Mouse (Mus musculus) CD8-positive naive resting alpha-beta T cell, adult 2 months (primary cell): ENCODE measurements at regions not wholly inside any gene's neighbourhood (a gene's known extent, or its start where the extent isn't known, plus 50 kb on each side); places are given as distances from the start of the nearest gene placed in this dataset.

Experiments used
- DNase-seq, 2 experiments: peaks; one replicate each; pipeline ENCODE4 v3.0.0; 2022; ENCODE audit warnings: low read depth in 2 of 2, low spot score in 2 of 2

DNA sequence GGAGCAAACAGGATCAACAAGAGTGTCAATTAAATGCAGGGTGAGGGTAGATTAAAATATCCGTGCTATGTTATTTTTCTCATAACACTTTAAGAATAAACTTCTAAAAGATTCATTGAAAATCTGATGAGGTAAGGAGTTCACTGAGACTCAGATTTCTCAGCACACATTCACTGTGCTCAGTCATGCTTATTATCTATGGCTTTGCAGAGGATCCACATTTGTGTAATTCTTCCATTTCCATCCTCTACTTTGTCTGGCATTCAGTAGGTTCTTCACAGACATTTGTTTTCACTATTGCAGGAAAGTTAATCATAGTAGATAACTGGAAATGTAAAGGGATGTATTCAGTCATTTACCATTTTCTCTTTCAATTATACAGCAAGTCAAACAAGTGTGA, 131.8 kb downstream of the Gm9733 start:
- no peak for DNase-seq

DNA sequence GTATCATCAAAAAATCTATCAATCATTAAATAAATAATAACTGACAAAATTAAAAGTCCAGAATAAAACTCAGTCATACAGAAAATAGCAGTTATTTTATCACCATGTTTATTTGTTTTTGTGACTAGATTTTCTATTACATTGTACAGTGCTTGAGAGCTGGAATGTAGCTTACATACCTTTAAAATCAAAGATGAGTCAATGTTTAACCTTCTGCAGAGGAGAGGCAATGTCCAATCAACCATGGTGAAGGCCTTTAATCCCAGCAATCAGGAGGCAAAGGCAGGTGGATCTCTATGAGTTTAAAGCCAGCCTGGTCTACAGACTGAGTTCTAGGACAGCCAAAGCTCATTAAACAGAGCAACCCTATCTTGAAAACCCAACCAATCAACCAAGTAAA, 131.1 kb downstream of the Gm9733 start:
- DNase-seq = no peak

DNA sequence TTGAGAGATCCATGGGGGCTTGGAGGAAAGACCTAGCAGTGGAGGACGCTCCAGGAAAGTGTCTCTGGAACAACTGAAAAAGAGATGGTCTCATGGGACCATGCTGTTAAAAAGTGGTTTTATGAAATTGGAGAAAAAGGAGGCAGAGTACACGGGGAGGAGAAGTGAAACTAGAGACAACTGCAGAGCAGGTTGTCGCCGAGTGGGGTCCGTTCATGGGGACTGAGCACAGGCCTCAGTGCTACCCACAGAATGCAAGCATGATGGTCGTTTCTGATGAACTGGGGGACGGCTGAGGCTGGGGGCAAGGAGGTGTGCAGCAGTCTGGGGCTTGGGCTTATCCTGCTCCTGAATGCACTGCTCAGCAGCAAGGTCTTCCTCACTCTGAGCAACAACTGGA, 129.3 kb downstream of the Gm9733 start:
- no peak for DNase-seq

- DNase-seq = no peak
Measured at GRCm38 (mm10) chr3:15205266-15206229, 126.6 kb downstream of the Gm9733 start.

- DNase-seq = no peak
Measured at GRCm38 (mm10) chr3:15212357-15212756, 119.7 kb downstream of the Gm9733 start.

GRCm38 (mm10) chr3:15217591-15217990, 114.5 kb downstream of the Gm9733 start:
- no peak for DNase-seq

DNA sequence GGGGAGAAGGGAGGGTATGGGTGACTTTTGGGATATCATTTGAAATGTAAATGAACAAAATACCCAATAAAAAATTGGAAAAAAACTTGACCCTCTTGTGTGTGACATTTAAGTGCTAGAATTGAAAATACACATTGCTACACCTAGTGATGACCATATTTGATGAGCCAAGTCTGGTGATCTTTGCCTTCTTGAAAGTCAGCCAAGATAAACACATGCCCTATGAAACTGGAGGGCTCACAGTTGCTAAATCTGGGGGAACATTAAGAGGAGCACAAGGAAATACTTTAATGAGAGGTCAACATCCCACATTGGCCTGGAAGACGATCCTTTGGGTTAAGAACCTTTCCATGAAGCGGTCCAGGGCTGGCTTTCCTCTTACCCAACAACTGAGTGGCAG, 112.8 kb downstream of the Gm9733 start:
- no peak for DNase-seq

DNA sequence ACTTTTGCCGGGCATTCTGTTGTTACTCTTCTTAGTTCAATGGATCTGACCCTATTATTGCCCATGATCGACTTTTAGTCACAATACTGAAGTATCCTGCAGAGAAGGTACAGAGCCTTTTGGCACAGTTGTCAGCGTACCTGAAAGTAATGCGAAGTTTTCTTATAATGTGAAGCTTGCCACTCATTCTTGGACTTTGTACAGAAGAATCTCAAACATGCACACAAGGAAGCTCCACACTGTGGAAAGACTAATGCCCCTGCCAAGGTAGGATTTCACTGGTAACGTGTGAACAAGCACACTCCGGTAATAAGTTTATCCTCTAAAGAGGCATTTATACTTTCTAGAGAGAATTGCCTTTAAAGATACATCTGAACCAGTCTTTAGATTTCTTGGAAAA, 108.8 kb downstream of the Gm9733 start:
- DNase-seq = no peak

GRCm38 (mm10) chr3:15224452-15224851, 107.7 kb downstream of the Gm9733 start:
- DNase-seq = no peak

GRCm38 (mm10) chr3:15228641-15229040, 103.5 kb downstream of the Gm9733 start:
- no peak for DNase-seq

GRCm38 (mm10) chr3:15230204-15230603, 101.9 kb downstream of the Gm9733 start:
- DNase-seq = no peak

- DNase-seq = no peak
Measured at GRCm38 (mm10) chr3:15231433-15231832, 100.7 kb downstream of the Gm9733 start.

GRCm38 (mm10) chr3:15237817-15238432, 94.2 kb downstream of the Gm9733 start:
- no peak for DNase-seq

DNA sequence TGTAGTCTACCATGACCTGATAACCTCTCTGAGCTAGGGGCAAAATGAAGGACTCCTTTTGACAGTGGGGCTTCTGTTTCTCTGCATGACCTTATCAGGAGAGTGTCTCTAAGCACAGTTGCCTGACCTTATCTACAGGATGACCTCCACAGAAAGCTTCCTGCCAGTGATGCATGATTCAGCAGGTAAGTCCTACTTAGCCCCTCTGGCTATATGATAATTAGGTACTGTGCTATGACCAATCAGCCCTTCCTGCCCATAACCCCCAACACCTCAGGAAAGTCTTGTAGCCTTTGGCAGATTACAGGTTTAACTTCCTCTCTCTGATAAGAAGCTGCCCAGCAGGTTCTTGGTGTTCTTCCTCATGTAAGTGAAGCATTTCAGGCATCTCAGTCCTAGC, 89.7 kb downstream of the Gm9733 start:
- DNase-seq = no peak

- no peak for DNase-seq
Measured at GRCm38 (mm10) chr3:15243584-15243983, 88.5 kb downstream of the Gm9733 start.

DNA sequence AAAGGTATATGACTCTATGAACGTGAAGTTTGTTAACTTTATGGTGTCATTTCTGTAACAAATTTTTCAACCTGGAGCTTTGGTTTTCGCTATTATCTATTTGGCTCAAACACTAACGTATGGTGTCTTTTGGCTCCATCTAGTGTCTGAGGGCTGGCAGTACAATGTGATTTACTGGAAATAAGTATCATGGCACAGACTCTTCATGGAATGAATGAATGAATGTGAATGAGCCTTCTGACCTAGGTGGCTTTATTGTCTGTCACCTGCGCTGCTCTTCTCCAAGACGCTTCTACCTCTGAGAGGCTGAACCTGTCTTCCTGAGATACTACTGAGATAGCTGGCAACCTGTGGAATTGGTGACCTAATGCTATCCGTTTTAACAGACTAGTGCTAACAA, 87.1 kb downstream of the Gm9733 start:
- no peak for DNase-seq
